Mouse (Mus musculus) megakaryocyte, embryonic 14.5 days (primary cell): ENCODE data around the gene Jak1.

Source experiments
- FLI1 ChIP-seq: IDR thresholded peaks from 2 replicates; pipeline ENCODE4 v1.6.1; 2012; ENCODE audit warnings: low read length, inconsistent platforms, mixed read lengths
- GATA1 ChIP-seq: IDR thresholded peaks from 3 replicates; pipeline ENCODE4 v1.6.1; 2012; ENCODE audit warnings: mixed read lengths, low read length, inconsistent platforms, borderline replicate concordance

- TF ChIP-seq GATA1 = no peak
- TF ChIP-seq FLI1 = no peak
These were observed 21.5 kb upstream of the Jak1 start for GRCm38 (mm10) chr4:101286562-101286961.
